Mouse (Mus musculus): ENCODE results near the gene Kif2c. TPM values are rescaled to one million over a fixed set of nuclear protein-coding genes. Genes with fewer than 3 reads are reported as not detected.

Gene Kif2c
- total RNA-seq, 4 experiments from 2014 or later, result 0.15 to 0.42 (median 0.36) TPM; not detected in 1

DNA sequence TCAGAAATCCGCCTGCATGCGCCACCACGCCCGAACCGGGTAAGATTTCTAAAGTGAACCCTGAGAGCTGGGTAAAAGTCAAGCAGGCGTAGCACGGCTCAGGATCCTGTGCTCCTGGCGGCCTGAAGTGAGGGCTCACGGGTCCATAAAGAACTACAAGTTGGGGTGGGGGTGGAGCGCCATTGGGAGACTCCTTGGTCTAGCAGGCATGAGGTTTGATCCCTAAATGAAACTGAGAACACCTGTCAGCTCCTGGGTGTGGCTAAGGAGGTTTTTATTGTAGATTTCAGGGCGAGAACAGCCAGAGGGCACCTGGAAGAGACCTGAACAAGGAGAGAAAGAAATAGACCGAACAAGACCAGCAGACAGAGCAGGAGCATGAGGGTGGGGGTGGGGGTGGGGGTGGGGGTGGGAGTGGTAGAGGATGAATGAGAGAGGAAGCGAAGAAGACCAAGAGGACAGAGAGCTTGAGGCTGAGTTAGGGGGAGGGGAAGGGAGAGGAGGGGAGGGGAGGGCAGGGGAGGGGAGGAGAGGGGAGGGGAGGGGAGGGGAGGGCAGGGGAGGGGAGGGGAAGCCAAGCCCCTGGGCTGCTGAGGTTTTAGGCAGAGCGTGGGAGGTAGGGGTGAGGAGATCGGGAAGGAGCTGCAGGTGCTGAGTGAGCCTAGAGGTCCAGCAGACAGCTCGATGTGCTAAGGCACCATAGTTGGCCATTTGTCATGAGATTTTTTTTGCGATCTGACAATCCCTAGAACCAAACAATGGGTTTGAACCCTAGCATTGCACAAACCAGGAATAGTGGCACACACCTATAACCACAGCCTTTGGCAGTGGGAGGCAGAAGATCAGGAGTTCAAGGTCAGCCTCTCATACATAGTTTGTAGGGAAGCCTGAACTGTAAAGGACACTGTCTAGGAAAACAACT is 43.9 kb downstream of the Kif2c start:
- no peak for DNase-seq (ENCODE audit: low spot score in 2 of 2)

DNA sequence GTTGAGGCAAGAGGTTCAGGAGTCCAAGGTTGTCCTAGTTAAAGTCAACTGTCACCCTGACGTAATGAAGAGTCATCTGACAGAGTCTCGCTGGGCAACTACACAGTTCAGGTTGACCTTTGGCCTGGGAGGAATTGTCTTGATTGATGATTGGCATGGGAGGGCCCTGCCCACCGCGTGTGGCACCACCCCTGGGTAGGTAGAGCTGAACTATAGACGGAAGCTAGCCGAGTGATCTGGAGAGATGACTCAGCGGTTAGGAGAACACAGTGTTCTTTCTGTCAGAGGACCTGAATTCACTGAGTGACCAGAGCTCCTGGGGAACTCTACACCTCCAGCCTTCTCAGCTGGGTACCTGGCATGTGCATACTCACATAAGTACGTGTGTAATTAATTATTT is 46.4 kb downstream of the Kif2c start:
- no peak for DNase-seq (ENCODE audit: low spot score in 2 of 2)

DNA sequence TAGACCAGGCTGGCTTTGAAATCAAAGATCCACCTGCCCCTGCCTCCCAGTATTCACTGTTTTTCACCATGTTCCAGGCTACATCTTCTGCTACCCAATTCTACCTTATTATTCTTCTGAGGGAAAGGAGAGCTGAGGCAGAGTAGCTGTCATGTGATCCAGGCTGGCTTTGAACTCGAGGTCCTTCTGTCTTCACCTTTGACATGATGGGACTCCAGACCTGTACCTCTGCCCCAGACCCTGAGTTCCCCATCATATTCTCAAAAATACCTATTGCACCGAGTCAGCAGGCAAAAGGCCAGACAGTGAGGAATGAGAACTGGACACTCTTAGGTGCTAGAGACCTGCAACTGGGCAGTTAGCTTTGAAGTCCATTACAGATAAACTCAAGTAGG is 47.8 kb downstream of the Kif2c start:
- no peak for DNase-seq (ENCODE audit: low spot score in 2 of 2)

DNA sequence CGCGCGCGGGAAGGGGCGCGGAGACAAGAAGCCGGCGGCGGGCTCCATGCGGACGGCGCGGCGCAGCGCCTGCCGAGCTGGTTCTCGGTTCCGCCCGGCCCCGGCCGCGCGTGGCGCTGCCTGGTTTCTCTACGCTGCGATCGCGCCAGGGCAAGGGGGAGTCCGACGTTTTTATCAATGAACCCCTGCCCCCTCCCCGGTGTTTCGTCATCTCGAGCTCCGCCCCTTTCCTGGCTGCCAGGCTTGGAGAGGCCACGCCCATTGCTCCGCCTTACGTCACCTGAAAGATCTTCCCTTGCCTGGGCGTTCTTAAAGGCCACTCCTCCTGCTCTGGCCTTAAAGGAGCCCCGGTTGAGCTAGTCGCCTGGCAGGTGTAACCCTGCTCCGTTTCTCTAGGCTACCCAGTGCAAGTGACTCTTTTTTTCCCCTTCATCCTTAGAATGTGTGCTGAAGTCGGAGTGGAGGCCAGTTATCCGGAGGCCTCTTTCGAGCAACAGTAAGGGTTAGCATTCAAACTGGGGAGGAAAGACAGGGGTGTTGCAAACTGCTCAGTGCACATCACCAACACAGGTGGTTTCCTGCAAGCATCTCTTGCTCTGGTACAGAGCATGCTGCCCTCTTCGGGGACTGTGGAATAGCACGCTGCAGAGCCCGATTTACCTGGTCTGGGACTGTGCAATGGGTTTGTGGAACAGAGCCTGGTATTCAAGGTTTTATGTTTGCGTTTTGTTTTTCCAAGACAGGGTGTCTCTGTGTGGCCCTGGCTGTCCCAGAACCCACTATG is 48.4 kb downstream of the Kif2c start, which contains the start of gene Plk3:
TSS of gene Plk3 (minus strand) at position 147 of the 784 bp plus-strand sequence.
- DNase-seq (ENCODE audit: low spot score in 2 of 2), result peak; percentile 96

DNA sequence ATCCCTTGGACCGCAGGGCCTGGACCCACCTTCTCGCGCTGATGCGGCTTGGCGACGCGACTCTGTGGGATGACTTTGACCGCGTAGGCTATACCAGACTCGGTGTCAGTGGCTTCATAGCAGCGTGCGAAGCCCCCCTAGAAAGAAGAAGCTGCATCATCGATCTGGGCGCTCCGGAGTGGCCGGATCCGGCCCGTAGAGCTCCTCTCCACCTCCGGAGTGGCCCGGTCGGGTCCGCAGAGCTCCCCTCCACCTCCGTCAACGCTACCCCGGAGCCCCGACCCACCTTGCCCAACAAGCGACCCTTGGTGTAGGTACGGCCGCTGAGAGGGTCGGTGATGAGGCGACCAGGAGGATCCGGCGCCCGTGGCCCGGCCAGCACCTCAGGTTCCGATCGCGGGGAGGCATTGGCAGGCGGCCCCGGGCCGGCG is 49.1 kb downstream of the Kif2c start:
- no peak for DNase-seq (ENCODE audit: low spot score in 2 of 2)

DNA sequence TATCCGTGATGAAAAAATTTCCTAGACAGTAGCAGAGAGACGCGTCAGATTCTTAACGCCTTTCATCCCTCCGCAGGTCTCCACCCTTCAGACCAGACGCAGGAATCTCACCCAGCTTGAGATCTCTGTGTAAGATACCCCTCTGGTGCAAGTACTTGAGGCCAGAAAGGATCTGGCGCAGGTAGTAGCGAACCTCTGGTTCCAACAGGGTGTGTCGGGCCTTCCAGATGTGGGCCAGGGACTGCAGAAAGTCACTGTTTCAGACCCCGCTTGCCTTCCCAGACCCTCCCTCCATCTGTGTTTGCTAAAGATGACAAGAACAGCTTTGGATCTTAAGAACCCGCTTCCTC is 49.7 kb downstream of the Kif2c start:
- no peak for DNase-seq (ENCODE audit: low spot score in 2 of 2)

DNA sequence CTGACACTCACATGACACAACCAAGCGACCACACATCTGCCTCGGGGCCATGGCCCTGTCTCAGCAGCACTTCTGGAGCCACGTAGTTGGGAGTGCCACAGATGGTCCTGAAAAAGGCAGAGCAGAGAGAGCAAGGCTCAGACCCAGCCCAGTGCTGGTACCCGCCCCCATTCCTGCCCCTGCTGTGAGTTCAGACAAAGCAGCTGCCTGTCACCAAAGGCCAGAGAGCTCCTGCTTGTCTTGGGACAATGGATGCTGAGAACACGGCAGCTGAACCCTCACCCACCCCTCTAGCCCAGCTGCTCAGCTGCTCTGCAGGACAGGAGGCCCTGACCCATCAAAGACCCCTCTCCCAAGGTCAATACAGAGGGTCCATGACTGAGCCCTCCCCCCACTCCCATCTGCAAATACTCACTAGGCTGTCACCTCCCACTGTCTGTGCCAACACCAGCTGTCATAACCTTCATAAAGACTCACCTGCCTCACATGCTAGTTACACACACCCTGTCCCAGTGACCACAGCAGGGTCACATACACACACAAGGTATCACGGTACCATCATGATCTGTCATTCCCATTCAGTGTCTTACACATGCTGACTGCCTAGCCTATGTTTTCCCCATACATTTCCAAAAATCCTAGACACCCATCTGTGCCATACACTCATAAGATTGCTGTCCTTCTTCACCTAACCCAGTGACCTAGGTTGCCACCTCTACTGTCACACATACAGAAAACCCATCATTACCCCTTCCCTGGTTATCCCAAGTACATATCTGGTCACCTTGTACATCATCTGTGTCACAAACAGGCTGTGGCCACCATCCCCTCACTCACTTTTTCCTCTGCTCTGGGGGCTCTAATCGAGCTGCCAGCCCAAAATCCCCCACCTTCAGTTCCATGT is 50.3 kb downstream of the Kif2c start:
- no peak for DNase-seq (ENCODE audit: low spot score in 2 of 2)

DNA sequence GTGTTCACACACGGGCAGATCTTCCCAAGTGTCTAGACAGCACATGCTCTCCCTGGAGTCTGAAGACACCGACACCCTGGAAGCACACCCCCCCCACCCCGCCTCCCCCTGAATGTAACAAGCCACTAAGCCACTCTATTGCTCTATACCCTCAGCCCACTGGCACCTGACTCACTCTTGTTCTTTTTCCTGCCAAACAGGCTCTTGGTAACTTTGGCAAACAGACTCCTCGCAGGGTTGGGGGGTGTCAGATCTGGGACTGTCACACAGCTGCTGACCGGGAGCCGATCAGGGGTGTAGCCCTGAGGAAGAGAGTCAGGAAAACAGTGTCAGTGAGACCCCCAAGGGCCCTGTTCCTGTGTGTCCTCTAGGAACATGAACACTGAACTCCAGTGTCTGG is 51.2 kb downstream of the Kif2c start:
- DNase-seq (ENCODE audit: low spot score in 2 of 2), result no peak

DNA sequence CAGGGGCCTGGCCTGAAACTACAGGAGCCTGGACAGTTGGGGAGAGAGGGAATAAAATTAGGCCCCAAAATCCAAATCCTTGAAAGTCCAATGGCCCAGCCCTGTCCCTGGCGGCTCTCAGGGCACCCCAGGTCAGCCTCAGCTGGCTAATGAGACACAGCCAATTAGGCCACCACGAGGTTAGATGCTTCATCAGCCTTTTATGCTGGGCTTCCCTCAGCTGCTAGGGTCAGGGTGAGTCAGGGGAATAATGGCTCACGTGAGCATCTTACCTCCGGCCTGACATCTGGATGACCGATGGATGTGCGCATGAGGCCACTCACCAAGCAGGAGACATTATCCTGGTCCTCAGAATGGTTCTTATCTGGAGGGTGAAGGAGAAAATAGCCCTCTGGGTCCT is 51.6 kb downstream of the Kif2c start:
- DNase-seq (ENCODE audit: low spot score in 2 of 2), result no peak

DNA sequence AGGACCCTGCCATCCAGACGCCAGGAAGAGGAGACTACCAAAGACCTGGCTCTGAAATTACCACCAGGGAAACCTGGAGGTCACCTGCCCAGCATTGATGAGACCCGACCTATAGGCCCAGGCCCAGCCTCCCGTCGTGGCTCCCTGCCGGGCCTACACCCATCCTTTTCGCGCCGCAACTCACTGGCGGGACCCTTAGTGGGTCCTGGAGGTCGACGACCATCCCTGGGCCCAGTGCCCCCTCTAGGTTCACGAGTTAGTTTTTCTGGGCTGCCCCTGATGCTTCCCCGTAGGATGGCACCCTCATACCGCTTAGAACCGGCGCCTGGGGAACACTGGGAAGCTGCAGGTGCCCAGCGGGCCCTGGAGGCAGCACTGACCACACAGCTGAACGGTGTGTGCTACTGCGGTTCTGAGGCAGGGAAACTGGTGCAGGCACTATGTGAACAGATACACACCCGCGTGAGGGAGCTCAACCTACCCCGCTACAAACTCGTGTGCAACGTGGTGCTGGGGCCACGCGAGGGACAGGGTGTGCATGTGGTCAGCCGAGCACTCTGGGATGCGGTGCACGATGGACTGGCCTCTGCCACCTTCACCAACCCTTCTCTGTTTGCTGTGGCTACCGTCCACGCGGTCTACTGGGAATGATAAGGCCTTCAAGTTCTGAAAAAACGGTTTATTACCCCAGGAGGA is 54.3 kb downstream of the Kif2c start:
- DNase-seq (ENCODE audit: low spot score in 2 of 2), result no peak

DNA sequence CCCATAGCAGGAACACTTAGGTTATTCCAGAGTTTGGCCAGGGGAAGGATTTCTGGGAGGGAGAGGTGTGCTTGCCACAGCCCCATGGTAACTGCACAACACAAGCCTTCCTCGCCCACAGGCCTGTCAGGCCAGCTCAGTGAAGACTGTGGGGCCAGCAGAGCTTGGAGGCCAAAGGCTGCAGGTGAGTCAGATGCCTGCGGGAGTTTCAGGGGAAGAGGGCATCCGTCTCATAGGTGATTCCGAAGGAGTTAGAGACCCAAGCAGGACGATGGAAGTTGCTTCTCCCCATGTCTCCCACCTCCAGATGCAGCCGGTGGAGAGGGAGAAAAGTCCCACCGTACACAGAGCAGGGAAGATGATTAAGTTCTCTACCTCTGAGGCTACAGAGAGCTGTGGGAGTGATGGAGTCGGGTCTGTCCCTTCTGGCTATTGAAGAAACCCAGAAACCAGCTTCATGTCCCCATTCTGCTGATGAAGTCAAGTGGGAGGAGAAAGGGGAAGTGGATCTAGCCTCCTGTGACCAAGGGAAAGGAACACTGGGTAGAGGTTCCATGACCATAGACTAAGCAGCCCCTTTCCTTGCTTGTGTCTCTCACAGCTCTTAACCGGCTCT is 55.7 kb downstream of the Kif2c start, which contains the start of gene Tctex1d4:
TSS of gene Tctex1d4 (plus strand) at position 120 of the 616 bp plus-strand sequence.
- DNase-seq (ENCODE audit: low spot score in 2 of 2), result no peak

DNA sequence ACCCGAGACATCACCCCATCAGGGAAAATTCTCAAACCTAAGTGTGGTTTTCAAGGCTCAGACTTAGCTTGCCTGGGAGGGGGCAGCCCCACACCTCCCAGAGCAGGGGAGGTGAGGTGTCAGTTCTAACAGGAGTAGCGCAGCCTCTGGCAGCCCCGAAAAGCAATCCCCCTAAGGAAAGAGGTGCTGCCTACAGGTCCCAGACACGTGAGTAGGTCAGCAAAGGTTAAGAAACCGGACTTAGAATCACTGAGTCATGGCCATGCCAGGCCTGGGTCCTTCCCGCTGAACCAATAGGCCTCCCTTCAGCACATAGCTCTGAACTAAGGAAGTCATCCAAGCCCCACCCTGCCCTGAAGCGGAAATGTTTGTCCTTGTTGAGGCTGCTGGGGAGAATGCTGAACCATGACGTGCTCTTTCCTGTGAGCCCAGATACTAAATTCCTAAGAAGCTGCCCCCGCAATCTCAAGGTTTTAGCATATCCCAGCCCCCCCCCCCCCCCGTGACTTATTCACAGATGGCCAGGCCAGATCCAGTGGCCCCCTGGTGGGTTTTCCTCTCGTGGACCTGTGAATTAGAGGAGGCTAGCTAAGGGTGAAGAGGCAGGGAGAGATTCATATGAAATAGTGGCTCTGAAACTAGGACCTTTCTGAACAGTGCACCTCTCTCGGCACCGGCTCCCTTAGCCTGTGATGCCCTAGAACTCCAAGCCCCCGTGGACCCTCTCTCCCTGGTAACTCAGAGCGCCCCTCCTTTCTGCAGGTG is 56.3 kb downstream of the Kif2c start:
- DNase-seq (ENCODE audit: low spot score in 2 of 2), result no peak

DNA sequence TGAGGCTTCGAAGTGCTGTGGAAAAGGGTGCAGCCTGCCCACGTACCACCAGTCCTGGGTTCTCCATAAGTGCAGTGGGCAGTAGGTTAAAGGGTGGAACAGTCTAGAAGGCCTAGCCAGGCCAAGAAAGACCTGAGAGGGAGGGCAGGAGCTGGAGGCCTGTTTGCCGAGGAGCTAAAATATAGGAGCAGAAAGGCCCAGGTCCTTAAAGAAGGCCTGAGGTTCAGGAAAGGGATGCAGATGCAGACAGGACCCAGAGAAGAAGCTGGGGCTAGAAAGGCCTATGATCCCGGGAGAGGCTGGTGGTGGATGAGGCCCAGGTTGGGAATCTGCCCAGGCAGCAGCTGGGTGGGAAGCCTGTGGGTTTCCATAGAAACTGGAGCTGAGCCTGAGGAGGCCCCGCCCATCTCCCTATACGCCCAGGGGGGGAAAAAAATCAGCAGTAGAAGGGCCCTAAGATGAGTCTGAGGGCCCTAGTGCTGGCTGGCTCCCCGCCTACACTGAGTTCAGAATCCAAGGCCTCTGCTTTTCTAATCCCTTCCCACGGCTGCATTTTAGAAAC is 57.0 kb downstream of the Kif2c start, which contains the start of gene Btbd19:
TSS of gene Btbd19 (minus strand) at position 378 of the 562 bp plus-strand sequence.
- peak; percentile 46 to 80 for DNase-seq (ENCODE audit: low spot score in 2 of 2)

DNA sequence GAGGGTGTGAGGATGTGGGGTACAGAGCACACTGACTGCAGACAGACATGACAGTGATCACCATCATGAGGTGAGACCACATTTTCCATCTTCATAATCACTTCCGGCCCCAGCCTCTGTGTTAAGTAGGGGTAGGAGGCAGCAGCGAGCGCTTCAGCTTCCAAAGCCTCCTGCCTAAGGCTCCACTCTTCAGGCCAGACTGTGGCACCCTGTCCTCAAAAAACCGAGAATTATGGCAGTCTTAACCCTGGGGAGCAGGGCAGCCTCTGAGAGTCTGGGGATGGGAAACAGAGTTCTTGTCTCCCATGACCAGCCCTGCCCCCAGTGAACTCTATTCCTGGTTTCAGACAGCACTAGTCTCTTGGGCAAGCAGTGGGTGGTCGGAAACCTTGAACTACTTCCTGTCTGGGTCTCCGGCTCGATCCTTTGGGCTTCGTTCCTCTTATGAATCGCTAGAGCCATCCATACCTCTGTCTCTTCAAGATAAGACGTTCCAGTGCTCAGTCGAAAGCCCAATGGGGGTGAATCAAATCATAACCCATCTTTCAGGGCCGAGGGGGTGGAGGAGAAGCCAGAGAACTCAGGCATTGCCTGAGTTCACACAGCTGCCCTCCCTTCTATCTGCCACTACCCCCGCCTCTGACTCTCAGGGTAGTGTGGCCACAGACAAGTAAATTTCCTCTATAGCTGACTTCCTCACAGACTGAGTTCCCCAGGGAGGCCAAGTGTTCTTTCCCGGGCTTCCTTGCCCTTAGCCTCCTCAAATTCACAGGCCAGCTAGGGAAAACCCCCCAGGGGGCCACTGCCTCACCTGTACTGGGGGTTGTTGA is 57.7 kb downstream of the Kif2c start:
- no peak for DNase-seq (ENCODE audit: low spot score in 2 of 2)

DNA sequence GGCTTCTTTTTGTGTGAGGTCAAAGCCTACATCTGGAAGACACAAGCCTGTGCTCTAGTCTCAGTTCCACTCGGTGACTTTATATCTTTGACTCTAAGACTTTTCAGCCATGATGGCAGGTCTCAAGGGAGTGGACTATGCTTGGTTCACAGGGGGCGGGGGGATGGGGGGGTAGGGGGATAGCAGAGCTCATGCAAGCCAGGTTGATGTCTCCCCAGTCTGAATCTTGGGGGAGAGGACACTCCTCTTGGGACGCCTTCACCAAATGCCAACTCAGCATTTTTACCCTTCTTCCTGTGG is 58.3 kb downstream of the Kif2c start:
- no peak for DNase-seq (ENCODE audit: low spot score in 2 of 2)

DNA sequence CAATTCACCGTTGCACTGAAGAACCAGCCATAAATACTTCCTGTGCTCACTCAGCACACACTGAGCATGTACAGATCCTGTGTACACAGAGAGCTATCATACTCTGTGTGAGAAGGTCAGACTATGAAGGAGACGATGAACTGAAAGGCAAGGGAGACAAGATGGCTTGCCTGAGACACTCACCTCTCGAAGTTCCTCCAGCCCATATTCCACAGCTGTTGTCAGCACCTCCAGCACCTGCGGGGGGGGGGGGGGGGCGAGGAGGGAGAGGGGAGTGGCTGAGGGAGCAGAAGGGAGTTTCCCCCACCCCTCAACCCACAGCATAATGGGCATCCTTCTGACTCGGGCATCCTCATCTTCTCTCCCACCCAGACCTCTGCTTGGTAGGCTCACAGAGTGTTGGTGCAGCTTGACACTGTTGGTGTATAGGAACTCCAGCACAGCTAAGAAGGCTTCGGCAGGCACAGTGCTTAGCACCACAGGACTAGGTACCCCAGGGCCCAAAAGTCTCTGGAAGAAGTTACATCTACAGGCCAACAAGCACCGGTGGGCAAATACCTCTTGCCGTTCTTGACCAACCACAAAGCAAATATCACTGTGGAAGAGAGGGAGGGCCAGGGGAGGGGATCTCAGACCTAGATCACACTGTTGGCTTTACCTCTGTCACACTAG is 58.8 kb downstream of the Kif2c start:
- DNase-seq (ENCODE audit: low spot score in 2 of 2), result no peak

DNA sequence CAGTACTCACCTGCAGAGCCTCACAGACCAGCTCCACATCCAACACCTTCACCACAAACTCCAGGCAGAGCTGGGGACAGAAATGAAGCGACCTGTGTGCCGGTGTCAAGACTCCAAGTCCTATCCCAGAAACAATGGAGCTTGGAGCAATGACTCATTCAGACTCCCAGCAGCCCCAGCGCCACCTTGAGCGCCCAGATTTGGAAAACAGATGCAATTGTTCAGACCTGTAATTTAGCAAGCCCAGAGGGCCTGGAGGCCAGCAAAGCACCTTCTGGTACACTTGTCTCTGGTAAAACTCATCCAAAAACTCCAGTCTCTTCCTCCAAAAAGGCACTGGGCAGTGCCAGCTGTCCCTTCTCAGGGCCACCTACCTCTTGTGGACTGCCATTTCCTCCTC is 60.2 kb downstream of the Kif2c start:
- DNase-seq (ENCODE audit: low spot score in 2 of 2), result no peak
